Mouse (Mus musculus) cerebellum, adult (tissue): ENCODE data around the gene Olfr613.
"Not testable (repeated sequence)": the region's sequence is repeated elsewhere in the genome, so short reads cannot be mapped to it uniquely, and the experiment has no call there.

Source experiments
- ATAC-seq: cut with Nextera tagmentation; 2 replicates; pipeline ENCODE4 v1.9.2; 2017; ENCODE audit warnings: mild to moderate bottlenecking, moderate library complexity, mixed read lengths; ENCODE audit not compliant: insufficient number of reproducible peaks, low FRiP score, low TSS enrichment

Olfr613 gene

DNA sequence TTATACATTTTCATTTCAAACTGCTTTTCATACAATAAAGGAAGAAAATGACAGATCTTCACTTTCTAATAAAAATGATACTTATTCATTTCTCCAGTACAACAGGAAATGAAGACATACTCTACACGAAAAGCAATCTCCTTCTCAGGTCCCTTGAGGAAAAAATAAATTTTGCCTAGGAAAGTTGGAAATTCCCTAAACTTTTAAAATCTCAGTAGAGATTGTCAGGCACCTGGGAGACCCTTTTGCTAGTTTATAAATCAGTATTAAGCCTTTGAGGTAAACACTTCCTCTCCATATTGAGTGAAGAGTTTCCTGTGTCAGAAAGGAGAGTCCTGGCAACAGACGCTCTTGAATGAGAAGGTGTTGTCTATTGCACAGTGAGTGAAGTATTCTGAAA, at the start of gene Olfr613:
Olfr613 (plus strand) TSS at position 301 of the 400 bp plus-strand sequence.
- no peak for ATAC-seq

DNA sequence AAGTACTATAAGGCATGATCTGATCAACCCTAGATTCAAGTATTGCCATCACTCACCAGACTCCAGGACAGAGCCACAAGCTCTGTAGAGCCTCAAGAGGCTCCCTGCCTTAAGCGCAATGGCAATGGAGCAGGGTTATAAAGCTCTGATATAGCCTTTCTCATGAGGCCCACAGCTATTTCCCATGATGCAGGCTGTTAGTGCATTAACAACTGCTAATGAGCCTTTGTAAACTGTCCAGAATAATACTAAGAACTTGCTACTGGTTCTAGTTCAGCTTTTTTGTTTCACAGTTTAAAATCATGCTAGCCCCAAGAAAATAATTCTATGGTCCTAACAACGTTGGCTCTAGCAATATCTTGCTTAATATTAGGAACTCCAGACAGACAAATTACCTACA, 35.9 kb upstream of the Olfr613 start, which contains the start of gene Olfr610:
Olfr610 (minus strand) TSS at position 101 of the 400 bp plus-strand sequence.
- ATAC-seq: no peak

DNA sequence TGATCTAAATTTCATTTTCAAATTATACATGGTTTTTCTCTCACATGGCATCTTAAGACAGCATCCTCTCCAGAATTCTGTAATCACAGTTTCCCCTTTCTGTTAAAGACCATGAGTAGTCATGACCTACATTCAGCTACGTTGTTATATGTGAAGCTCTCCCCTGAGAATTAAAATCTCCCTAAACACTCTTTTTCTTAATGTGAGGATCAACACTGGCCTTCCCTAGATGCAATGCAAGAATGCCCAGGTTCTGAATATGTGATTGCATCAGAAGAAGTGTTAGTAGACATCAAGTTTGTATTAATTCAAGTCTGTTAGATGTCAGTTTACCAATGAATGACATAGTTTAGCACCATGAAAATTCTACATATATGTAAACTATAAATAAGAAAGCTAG, 27.1 kb upstream of the Olfr613 start, which contains the start of gene Olfr611:
Olfr611 (minus strand) TSS at position 101 of the 400 bp plus-strand sequence.
- not testable (repeated sequence) for ATAC-seq

DNA sequence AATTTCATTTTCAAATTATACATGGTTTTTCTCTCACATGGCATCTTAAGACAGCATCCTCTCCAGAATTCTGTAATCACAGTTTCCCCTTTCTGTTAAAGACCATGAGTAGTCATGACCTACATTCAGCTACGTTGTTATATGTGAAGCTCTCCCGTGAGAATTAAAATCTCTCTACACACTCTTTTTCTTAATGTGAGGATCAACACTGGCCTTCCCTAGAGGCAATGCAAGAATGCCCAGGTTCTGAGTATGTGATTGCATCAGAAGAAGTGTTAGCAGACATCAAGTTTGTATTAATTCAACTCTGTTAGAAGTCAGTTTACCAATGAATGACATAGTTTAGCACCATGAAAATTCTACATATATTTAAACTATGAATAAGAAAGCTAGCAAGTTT, 5.3 kb upstream of the Olfr613 start, which contains the start of gene Olfr612:
Olfr612 (minus strand) TSS at position 101 of the 400 bp plus-strand sequence.
- ATAC-seq: not testable (repeated sequence)

DNA sequence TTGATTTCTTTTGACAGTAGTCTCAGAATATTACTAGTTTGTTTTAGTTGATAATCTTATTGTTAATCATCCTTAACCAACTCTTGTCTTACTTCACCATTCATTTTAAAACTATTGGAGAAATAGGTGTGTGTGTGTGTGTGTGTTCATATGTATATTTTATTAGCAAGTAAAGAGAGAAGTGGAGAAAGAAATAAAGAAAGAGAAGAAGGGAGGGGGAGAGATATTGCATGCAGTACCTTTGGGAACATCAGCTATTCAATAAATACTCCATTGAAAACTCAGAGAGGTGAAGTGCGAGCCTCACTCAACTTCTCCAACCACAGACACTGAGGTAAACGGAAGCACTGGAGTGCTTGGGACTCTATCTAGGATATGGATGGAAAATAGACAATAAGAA, 7.9 kb downstream of the Olfr613 start, which contains the start of gene Olfr615:
Olfr615 (plus strand) TSS at position 301 of the 400 bp plus-strand sequence.
- ATAC-seq: no peak

DNA sequence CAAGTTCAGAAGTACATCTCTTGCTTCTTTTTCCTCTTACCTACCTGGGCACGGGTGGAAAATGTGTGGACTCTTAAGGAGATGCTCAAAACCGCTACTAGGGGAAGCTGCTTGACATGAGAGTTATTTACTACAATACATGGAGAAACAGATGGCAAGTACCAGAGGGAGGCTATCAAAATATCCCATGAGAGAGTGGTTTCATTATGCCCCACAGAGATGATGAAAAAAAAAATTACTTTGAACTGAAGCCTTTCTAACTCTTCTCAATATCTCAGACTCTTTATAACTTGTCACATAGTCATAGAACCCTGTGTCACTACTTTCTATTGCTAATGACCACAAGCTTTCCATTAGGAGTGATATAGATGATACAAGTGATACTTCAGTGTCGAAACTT, 21.2 kb downstream of the Olfr613 start, which contains the start of gene Olfr616:
Olfr616 (minus strand) TSS at position 101 of the 400 bp plus-strand sequence.
- ATAC-seq: no peak

DNA sequence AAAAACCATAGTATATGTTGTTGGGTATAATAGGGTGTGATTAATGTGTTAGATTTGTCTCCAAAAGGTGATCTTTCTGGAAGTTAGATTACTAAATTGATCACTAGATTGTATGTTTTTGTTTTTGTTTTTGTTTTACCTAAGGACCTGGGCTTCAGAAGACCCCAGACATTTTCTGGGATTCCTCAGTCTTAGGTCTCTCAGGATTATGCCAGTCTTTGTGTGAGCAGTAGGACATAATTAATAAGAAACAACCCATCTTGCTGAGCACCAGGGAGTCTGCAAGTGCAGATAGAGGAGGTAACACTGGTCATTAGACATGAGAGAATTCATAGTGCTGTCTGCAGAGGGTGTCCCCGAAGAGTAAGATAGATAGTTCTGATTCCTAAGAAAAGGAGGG, 24.9 kb downstream of the Olfr613 start, which contains the start of gene Olfr617:
Olfr617 (plus strand) TSS at position 301 of the 400 bp plus-strand sequence.
- ATAC-seq: no peak

DNA sequence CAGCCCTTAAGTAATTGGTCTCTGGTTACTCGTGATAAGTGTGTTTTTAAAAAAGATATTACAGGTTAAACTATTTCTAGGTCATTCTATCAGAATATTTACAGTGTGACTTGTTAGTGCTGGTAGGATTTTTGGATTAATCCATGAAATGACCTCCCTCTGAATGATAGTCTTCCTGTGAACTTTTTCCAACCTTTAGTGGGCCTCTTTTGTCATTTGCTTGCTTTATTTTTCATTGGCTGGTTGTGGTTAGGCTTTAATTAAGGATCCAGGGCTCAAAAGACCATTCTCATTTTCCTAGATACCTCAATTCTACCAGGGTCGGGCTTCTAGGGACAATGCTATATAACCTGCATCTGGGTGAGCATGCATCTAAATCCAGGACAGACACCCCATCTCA, 41.9 kb downstream of the Olfr613 start, which contains the start of gene Olfr618:
Olfr618 (plus strand) TSS at position 301 of the 400 bp plus-strand sequence.
- no peak for ATAC-seq

DNA sequence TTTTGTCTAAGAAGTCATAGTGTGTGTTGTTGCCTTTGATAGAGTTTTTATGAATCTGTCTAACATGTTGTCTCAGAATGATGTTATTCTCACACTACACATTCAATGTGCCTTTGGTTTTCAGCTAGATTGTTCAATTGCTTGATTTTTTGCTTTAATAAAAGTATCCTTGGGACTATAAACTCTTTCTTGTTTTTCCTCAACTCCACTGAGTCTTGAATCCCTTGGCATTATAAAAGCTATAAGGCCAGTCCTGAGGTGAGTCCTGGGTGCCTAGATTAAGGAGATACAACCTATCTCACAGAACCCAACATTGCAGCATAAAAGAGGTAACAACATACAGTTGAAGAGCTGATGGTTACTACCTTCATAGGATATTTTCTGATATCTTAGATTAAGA, 52.4 kb downstream of the Olfr613 start, which contains the start of gene Olfr619:
Olfr619 (plus strand) TSS at position 301 of the 400 bp plus-strand sequence.
- ATAC-seq: no peak
